Mouse (Mus musculus) kidney, postnatal 14 days (tissue): ENCODE measurements around the gene Tbl2.

Experiments used
- DNase-seq: peaks from one replicate; pipeline ENCODE4 v3.0.0; 2022; ENCODE audit warnings: mixed read lengths

The Tbl2 gene

DNA sequence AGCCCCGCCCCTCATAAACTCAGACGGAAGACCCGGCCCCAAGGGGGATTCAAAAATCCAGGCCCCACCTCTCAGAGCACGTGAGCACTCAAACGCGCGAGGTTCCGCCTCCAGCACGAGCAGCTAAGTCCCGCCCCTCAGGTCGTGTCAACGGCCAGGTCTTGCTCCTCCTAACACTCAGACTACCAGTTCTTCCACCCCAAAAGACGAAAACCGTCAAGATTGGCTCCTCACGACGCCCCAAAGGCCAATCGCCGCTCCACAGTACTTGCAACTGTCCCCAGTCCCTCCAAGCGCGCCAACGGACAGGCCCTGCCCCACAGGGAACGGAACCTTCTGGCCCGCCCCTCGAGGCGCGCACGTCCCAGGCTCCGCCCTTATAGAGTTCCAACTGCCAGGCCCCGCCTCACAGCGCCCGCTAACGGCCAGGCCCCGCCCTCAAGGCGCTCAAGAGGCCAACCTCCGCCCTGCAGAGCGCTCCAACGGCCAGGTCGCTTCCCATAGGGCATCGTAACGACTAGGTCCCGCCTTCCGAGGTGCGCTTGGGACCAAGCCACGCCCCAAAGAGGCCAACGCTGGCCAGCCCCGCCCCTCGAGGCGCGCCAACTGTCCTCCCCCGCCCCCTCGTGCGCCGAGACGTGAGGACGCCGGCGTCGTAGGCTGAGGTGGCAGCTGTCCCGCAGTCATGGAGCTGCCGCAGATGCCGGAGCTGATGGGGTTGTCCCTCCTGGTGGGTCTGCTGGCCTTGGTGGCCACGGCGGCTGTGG lies at the start of gene Tbl2:
Tbl2 (plus strand) TSS at position 605 of the 767 bp plus-strand sequence.
- DNase-seq = peak; percentile 100

DNA sequence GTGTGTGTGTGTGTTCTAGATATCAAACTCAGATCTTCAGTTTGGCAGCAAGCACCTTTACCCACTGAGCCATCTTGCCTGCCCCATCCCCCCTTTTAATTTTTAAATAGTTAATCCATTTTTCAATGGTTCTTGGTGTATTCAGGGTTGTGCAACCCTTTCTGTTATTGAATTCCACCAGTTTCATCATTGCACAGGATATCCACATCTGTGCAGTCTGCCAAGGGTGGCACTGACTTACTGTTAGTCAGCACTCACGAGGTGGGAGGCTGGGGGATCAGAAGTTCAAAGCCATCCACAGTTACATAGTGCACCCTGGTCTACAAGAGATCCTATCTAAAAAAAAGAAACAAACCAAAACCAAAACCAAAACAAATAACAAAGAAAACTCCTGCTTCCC lies 48.5 kb upstream of the Tbl2 start:
- DNase-seq = no peak

DNA sequence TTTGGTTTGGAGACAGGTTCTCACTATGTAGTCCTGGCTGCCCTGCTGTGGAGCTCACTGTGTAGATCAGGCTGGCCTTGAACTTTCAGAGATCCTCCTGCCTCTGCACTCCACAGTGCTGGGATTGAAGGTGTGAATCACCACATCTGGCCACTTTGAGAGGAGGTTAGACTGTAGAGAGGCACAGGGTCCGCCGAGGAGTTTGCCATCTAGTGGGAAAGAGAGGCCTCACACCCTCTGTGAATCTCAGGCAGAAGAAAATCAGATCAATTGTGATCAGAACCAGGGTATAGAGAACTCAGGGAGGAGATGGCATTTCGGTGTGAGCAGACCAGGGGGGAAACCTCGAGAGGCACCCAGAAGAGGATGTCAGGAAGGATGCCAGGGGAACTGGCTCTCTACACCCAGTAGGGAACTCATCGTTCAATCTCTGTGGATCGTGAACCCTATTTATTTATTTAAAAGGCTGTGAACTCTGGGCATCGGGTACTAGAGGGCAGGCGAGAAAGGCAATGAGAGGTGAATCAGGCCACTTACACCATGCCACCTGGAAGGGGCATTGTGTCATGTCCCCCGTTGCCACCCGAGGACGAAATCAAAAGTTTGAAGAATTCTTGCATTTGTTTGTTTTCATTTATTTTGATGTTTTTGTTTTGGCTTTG lies 45.3 kb upstream of the Tbl2 start:
- peak; percentile 37 for DNase-seq

DNA sequence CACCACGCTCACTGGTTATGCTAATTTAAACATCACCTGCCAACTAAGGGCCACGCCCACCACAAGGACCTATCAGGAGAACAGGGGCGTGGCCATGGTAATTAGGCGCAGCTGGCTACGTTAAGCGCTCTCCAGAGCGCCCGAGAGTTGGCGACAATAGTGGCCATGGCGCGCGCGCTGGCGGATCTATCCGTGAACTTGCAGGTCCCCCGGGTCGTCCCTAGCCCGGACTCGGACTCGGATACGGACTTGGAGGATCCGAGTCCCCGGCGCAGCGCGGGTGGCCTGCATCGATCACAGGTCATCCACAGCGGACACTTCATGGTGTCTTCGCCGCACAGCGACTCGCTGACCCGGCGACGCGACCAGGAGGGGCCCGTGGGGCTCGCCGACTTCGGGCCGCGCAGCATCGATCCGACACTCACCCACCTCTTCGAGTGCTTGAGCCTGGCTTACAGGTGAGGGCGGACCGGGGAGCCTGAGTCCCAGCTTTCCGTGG lies 42.6 kb upstream of the Tbl2 start:
- peak; percentile 95 for DNase-seq

DNA sequence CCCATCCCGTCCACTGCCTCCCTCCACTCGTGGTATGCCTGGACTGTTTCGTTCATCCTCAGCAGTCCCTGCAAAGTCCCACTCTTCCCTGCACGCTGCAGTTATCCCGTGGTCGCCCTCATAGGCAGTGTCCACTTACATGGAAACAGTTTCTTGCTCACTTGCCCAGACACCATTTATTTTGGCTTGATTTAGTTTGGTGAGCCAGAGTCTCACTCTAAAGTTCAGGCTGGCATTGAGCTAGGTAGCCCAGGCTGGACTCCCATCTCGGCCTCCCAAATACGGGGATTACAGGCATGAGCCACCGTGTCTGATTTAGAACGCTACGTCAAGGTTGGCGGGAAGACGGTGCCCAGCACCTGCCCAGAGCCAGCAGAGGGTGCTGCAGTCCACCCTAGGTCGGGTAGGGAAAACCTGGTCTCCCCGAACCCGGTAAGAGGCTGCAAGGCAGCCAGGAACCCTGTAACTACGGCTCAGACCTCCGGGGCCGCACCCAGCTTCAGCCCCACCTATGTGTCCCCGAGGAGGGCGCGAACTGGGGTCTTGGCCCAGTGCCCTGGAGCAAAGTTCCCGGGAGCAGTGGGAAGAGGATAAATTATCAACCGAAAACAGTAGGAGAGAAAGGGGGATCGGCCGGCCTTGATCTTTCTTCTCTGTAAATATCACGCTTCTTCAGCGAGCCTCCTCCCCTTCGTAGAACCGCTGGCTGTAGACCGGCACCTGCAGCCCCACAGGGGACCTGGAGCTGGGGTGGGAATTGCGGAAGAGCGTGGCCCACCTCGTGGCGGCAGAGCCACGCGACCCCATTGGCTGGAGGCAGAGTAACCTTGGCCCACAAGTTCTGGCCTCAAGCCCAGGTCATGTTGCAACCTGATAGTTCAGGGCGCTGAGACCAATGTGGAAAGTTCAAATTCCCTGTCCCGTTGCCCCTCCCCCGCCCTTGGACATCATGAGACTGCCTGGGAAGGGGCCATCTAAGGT lies 41.6 kb upstream of the Tbl2 start:
- peak; percentile 93 for DNase-seq

DNA sequence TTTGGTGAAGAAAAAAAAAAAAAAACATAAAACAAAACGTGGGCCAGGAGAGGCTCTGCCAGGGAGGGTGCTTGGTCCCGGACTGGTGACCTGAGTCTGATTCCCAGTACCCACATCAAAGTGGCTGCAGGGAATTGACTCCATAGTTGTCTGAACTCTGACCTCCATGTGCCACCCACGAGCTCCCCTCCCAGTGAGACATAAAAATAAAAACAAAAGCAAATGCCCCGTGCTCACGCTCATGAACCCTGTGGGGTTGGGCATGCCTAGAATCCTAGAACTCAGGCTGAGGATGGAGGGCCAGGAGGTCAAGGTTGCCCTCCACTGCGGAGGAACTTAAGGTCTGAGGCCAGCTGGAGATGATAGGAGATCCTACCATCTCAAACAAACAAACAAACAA lies 40.4 kb upstream of the Tbl2 start:
- peak; percentile 30 for DNase-seq

DNA sequence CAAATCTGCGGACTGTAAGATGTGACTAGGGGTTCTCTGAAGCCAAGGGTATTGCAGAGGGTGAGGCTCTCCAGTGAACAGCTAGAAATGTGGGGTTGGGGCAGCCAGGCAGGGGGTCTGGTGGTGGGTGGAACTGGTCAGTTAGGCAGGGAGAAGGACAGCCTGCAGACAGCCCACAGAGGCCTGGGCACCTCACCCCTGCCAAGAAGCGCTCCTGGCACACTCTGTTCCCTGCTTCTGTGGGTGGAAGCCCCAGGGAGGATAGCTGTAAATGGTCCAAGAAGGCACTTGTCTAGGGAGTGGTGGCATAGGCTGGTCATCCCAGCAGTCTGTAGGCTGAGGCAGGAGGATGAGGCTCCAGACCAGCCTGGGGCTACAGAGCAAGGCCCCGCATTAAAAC lies 40.0 kb upstream of the Tbl2 start:
- DNase-seq = peak; percentile 37

DNA sequence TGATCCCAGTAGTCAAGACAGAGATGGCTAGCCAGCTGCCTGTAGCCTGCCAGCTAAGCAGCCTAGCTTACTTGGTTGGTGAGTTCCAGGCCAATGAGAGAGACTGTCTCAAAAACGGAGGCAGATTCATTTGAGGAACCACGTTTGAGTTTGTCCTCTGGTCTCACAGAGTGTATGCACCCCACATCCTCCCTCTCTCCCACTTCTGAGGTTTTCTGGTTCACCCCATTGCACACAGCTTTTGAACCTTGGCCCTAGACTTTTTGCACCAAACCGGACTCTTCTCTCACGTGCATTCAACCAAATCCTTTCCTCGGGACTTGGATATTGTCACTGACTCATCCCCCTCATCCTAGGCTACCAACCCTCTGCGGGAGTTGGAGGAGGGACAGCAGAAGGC lies 39.5 kb upstream of the Tbl2 start:
- peak; percentile 58 for DNase-seq

DNA sequence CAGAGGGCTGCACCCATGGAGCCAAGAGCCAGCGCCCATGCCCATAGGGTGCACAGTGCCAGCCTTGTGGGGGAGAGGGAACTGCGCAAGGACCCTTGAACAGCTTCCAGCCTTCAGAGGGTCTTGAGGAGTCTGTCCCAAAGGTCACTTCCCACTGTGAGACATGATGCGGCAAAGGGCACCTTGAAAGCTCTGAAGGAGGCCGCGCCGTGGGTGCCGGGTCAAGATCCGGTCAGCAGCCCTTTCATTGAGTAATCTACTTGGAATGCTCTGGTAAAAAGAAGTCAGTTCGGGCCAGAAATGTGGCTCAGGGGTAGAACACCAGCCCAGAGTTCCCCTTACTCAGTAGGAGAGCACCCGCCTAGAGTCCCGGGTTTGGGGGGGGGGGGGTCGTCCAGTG lies 35.7 kb upstream of the Tbl2 start:
- peak; percentile 20 for DNase-seq

DNA sequence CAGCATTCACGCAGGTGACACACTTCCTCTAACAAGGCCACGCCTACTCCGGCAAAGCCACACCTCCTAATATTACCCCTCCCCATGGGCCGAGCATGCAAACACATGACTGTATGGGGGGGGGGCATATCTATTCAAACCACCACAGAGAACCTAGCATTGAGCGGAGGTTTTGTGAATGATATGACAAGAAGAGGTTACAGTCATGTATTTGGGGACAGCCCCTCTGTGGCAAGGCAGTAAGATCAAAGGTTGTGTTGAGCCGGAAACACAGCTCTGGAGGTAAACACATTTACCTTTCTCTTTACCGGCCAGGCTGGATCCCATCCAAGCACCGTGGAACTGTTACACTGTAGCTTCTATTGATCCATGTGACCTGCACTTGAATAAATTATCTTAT lies 34.2 kb upstream of the Tbl2 start:
- DNase-seq = no peak

DNA sequence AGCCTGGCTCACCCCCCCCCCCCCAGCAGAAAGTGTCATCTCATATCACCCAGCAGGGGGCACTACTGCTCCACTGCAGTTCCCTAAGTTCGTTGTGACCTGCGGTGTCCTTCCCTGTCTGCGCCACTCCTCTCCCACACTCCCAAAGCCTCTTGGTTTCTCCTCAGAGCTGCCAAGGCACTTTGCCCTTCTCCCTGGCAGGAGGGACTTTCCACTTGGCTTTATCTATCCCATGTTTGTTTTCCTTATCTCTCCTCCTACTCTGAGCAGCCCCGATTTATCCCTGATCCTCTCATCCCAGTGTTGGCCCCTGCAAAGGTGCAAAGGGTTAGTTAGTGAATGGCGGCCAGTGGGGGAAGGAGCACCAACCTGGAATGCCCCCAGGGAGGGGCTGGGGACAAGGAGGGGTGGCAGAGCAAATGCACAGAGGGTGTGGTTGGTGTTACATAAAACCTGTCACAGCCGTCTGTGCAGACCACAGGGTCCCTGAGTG lies 30.8 kb upstream of the Tbl2 start:
- DNase-seq = peak; percentile 74

DNA sequence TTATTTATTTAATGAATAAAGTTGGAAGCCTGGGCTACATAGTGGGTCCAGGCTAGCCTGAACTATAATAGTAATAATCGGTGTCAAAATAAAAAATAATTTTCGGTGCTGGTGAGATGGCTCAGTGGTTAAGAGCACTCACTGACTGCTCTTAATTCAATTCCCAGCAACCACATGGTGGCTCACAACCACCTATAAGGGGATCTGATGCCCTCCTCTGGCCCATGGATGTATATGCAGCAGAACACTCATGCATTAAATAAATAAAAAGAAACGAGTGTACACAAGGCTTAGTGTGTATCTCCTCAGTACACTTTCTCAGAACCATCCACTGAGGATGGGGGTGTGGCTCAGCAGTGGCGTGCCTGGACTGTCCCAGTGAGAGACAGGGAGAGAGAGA lies 28.7 kb upstream of the Tbl2 start:
- DNase-seq = no peak

DNA sequence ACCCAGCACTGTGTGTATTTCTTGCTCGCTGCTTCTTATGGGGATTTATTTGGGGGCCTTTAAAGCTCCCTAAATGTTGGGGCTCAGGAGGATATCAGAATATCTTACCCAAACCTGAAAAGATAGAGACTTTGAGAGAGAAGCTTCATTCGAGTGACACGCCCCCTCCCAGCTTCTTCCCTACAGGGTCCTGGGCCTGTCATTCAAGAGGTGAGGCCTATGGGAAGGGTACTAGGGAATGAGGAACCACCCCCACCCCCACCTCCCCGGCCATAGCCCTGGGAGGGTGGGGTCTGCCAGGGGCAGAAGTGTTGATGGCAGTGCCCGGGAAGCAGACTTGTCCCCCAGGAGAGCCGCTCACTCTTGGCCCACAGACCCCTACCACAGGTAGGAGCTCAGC lies 23.3 kb upstream of the Tbl2 start:
- no peak for DNase-seq

DNA sequence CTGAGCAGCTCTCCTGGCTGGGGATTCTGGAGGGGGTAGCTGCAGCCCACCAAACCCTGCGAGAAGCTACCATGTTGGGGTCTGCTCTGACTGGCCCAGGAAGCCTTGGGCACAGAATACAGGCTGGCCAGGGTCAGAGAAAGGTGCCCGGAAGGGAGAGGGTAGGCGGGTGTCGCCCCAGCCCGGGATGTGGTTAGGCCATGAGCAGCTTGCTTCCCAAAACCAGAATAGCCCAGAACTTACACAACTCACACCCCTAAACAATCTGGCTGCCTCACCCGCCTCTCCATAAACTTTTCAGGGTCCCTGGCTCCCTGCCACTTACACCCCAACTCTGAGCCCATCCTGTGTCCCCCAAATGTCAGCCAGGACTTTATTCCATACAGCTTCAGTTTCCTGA lies 21.8 kb upstream of the Tbl2 start:
- no peak for DNase-seq

DNA sequence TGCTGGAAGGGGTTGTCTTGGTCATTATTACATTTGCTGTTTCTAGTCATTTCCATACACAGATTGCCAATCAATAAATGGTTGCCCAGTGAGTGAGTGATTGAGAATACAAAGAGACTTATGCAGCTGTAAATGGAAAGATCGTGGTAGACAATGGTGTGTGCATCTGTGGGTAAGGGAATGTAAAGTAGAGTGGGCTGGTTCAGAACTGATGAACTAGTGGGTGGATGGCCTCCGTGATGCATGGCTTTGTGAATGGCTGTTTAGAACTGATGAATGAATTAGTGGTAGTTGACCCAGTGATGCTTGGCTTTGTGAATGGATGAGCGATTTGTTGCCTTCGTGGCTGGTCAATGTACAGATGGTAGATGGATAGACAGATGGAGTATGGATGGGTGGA lies 19.7 kb upstream of the Tbl2 start:
- no peak for DNase-seq

DNA sequence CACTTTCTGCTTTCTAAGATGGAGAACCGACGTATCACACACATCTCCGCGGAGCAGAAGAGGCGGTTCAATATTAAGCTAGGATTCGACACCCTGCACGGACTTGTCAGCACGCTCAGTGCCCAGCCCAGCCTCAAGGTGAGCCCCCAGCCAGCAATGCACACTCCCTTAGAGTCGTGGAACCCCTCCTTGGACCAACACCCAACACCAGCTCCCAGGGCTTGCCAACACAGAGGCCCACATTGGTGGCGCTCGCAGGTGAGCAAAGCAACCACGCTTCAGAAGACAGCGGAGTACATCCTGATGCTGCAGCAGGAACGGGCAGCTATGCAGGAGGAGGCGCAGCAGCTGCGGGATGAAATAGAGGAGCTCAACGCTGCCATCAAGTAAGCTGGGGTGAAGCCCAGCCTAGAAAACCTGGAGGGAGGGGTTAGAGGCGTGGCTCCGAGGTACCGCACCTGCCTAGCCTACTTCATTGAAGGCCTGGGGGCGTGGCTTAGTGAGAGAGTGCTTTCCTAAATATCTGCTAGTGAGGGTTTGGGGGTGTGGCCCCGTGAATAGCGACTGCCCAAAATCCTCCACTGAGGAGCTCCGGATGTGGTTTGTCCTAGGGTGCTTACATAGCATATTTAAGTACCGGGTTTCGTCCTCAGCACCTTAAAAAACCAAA lies 15.6 kb upstream of the Tbl2 start:
- peak; percentile 70 for DNase-seq

DNA sequence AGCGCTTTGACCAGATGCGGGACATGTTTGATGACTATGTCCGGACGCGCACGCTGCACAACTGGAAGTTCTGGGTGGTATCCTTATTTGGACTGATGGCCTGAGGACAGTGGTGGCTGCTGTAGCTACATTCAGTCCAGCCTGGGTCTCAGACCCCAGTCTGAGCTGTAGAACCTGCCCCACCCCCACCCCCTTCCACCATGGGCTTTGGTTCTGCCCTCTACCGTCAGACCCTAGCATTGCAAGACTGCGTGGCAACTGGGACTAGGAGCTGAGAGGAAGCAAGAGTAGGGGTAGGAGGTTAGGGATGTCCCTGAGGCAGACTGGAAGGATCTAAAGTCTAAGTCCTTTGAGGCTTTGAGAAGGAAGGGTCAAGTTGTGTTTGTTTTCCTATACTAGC lies 14.9 kb upstream of the Tbl2 start:
- DNase-seq = peak; percentile 31

DNA sequence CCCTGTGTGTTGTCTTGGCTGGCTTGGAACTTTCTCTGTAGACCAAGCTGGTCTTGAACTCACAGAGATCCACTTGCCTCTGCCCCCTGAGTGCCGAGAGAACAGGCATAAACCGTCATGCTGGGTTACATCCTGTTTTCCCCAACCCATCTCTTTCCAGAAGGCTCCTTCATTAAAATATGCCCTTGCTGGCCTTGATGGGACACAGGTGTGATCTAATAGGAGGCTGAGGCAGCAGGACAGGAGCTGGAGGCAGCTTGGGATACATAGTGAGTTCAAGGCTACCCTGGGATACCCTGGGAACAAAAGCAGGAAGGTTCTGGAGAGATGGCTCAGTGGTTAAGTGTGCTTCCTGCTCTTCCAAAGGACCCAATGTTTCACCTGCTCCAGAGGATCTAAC lies 9.6 kb upstream of the Tbl2 start:
- no peak for DNase-seq

DNA sequence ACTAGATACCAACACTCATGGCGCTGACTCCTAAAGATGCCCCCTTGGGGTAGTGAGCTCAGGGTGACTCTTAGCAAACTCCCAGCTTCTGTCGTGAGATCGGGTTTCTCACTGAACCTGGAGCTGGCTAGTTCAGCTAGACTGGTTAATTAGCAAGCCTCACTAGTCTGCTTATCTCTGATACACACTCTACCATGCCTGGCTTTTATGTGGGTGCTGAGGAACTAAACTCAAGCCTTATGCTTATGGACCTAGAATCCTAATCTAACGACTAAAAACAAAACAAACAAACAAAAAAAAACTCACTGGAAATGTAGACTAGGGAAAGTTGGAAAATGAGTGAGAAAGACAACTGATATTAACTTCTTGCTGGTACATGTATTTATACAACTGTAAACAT lies 5.0 kb upstream of the Tbl2 start:
- no peak for DNase-seq

DNA sequence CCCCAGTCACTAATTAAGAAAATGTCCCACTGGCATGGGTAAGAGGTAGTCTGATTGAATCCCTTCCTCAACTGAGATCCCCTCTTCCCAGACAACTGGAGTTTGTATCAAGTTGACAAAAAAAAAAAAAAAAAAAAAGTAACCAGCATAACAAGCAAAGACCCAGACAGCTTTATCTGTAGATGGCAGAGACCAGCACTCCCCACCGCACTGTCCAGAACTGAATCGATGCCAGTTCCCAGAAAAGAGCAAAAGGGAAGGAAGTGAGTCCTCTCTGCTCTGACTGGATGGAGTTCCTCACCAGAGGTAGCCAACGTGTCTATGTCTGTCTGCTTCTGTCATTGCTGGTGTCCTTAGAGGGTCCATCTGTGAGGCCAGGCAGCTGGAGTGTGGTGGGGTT lies 3.9 kb upstream of the Tbl2 start:
- DNase-seq = no peak

DNA sequence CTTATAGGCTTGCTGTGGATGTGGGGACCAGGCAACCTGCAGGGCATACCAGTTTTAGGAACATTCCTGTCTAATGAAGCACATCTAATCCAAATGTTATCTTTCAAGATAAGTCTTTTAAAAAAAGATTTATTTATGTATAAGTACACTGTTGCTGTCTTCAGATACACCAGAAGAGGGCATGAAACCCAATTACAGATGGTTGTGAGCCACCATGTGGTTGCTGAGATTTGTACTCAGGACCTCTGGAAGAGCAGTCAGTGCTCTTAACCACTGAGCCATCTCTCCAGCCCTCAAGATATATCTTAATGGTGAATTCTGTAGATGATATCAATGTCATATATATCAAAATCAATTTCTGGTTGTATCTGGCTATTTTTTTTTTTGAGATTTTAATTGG lies 3.5 kb upstream of the Tbl2 start:
- no peak for DNase-seq

DNA sequence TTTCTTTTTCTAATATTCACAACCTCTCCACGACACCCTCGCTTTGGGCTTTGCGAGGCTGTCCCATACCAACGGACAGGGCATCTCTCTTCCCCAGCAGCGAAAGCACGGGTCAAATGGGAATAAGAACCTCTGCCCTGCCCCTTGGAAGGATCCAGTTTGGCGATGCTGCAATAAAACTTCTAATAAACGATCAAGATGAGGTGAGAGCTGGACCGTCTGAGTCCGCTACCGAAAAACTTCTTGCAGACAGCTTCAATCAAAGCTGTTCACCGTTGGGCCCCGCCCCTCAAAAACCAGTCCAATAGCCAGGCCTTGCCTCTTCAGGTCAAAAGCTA lies 773 bp upstream of the Tbl2 start:
- no peak for DNase-seq

DNA sequence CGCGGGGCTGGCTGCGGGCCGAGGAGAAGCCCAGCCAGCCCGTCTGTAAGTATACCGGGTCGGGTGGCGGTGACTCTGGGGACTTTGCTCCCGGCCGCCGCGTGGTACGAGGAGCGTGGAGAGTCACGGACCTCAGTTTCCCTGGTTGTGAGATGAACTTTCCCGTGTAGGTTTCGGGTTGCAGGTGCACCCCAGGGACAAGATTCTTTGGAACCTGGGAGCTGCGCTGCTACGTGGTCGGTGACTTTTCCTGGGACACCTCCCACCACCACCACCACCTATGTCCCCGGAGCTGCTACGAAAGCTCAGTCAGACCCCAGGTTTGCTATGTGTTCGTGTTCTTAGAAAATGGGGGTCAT lies 342 bp downstream of the Tbl2 start:
- DNase-seq = no peak
